Mouse (Mus musculus) liver, embryonic 16.5 days (tissue): ENCODE measurements around the gene Atxn2. TPM values are rescaled to one million over a fixed set of nuclear protein-coding genes. Genes with fewer than 3 reads are reported as not detected.

ENCODE experiments used
- ATAC-seq: fragments of 200-750 bp; cut with Nextera tagmentation; 2 replicates; pipeline ENCODE4 v1.8.0; 2017; ENCODE audit warnings: low read depth, mild to moderate bottlenecking, moderate number of reproducible peaks, moderate library complexity
- H3K27ac ChIP-seq: fragments of 300-500 bp; sonication (generic); 2 replicates; pipeline ENCODE4 v1.5.1; 2014; ENCODE audit warnings: mild to moderate bottlenecking, low read length
- H3K27me3 ChIP-seq: fragments of 300-500 bp; sonication (generic); 2 replicates; pipeline ENCODE4 v1.6.1; 2014; ENCODE audit warnings: low read depth, low read length, mixed read lengths; ENCODE audit not compliant: control insufficient read depth, insufficient read depth
- H3K36me3 ChIP-seq: fragments of 300-500 bp; sonication (generic); 2 replicates; pipeline ENCODE4 v1.6.1; 2014; ENCODE audit warnings: mild to moderate bottlenecking; ENCODE audit not compliant: control insufficient read depth, insufficient read depth
- H3K4me1 ChIP-seq: fragments of 300-500 bp; sonication (generic); 2 replicates; pipeline ENCODE4 v1.6.1; 2014; ENCODE audit warnings: low read depth, low read length, mixed read lengths; ENCODE audit not compliant: control insufficient read depth
- H3K4me2 ChIP-seq: fragments of 300-500 bp; sonication (generic); 2 replicates; pipeline ENCODE4 v1.6.1; 2014; ENCODE audit warnings: low read depth, low read length, mixed read lengths
- H3K4me3 ChIP-seq: fragments of 300-500 bp; sonication (generic); 2 replicates; pipeline ENCODE4 v1.5.1; 2014; ENCODE audit warnings: low read depth, mild to moderate bottlenecking, low read length
- H3K9ac ChIP-seq: fragments of 300-500 bp; sonication (generic); 2 replicates; pipeline ENCODE4 v1.6.1; 2014; ENCODE audit warnings: low read depth, low read length
- H3K9me3 ChIP-seq: fragments of 300-500 bp; sonication (generic); replicated peaks from 2 replicates; pipeline ENCODE4 v1.6.1; 2016; ENCODE audit warnings: low read length; ENCODE audit not compliant: control insufficient read depth
- WGBS: fragments of 180-500 bp; shearing (Covaris S2); extraction: QIAGEN DNeasy Blood & Tissue Kit; methylation state at CpG from one replicate; pipeline ENCODE4 v1.1.7; 2014; ENCODE audit not compliant: insufficient replicate concordance; 5-methylcytosine and 5-hydroxymethylcytosine counted together
- microRNA-seq: library from miRNA; unstranded; fragments of <30 nt; microRNA quantifications from one replicate; pipeline ENCODE4, GENCODE M21; 2016
- polyA plus RNA-seq: library from polyadenylated mRNA; unstranded; fragments of >200 nt; fragmentation: Nextera tagmentation; extraction: Ambion mirVana; gene quantifications from 2 replicates; pipeline ENCODE4 v1.2.1, GENCODE M21; 2015

Atxn2 gene
- polyA plus RNA-seq, 1 experiment from 2014 or later, result 14.6 TPM

DNA sequence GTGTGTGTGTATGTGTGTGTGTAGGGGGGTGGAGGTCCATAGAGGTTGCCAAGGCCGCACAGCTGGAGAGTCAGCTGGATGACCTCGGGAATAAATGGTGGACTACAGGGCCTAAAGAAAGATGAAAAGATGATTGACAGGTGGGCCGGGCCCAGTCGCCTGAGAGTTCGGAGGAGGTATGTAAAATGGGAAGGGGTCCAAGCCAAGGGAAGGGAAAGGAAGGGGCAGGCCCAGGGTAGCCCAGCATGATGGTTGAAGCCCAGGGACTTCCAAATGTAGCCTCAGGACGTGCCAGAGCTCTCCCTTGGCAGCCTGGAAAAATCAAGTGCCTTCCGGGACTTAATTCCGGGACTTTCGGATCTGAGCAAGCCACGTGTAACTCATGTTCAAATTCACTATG, 143.6 kb downstream of the Atxn2 start:
- Histone ChIP-seq H3K4me3 (no peak overlapping the region), H3K36me3 (no peaks in the 10 kb centered on the region; the same call in 1 of the 2 replicates), H3K27me3 (no peaks in the 10 kb centered on the region), H3K9ac (no peak overlapping the region), H3K4me2 (no peak overlapping the region), H3K9me3 (no peaks in the 10 kb centered on the region), H3K4me1 (peaks cover 11% of the 10 kb centered on the region), H3K27ac (no peak overlapping the region)
- WGBS, result 76% methylated on average over 10 of the region's 10 CpGs
- ATAC-seq, result no peak

DNA sequence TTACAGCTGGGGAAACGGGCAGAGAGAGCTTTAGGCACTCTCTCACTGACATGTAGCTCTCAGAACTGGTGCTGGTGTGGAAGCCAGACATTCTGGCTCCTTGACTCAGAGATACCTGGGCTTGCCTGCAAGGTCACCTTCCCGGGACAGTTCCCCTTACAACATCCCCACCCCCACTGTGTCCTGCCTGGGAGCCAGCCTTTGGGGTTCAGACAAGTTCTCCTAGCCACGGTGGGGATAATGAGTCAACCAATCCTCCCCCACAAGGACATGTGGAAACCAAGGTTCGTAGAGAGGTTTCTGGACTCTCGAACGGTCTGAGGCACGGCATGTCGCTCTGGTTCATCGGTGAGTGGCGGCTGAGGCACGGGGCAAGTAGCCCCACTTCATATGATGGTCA, 145.6 kb downstream of the Atxn2 start:
- peaks cover 5% of the 10 kb centered on the region for H3K36me3 ChIP-seq
- H3K4me1 ChIP-seq, result peaks cover 3% of the 10 kb centered on the region; the same call in 1 of the 2 replicates
- H3K4me3 ChIP-seq, result no peak overlapping the region
- H3K27ac ChIP-seq, result no peak overlapping the region
- no peak for ATAC-seq
- WGBS, result 71% methylated on average over 11 of the region's 11 CpGs
- no peaks in the 10 kb centered on the region for H3K9me3 ChIP-seq
- no peak overlapping the region for H3K4me2 ChIP-seq
- H3K27me3 ChIP-seq, result no peaks in the 10 kb centered on the region
- no peak overlapping the region for H3K9ac ChIP-seq

DNA sequence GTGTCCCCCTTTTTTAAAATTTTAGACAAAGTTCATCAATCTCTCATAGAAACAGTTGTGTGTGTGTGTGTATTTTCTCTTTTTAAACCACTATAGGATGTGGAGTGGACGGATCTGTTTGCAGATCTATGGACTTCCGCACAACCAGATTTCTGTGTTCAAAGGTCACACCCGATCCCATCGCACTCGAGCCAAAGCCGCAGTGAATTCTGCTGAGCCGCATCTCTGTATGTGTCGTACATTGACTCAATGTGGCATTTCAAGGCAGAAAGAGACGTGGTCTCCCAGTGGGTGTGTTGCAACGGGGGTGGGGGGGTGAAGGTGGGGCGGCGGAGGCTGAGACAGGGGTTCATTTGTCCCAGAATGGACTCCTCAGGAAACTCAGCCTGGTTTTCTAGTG, 147.3 kb downstream of the Atxn2 start:
- H3K4me1 ChIP-seq, result peaks cover 3% of the 10 kb centered on the region; the same call in 1 of the 2 replicates
- peaks cover 5% of the 10 kb centered on the region for H3K36me3 ChIP-seq
- no peaks in the 10 kb centered on the region for H3K27me3 ChIP-seq
- no peak for ATAC-seq
- H3K9me3 ChIP-seq, result no peaks in the 10 kb centered on the region
- H3K4me2 ChIP-seq, result no peak overlapping the region
- 59% methylated on average over 12 of the region's 12 CpGs for WGBS
- no peak overlapping the region for H3K9ac ChIP-seq
- no peak overlapping the region for H3K27ac ChIP-seq
- H3K4me3 ChIP-seq, result no peak overlapping the region

DNA sequence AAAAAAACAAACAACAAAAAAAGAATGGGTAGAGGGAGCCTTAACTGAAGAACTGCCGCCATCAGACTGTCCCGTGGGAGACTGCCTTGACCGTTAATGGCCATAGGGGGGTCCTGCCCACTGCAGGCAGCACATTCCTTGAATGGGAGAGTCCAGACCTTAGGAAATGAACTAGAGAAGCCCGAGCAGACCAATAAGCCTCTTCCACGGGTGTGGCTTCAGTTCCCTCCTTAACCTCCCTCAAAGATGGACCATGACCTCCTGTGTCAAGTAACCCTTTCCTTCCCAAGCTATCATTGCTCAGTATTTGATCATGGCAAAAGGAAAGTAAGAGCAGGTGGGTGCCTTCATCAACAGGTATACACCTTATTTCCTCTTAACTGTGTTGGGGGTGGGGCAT, 150.8 kb downstream of the Atxn2 start:
- Histone ChIP-seq H3K4me3 (no peak overlapping the region), H3K27me3 (no peaks in the 10 kb centered on the region), H3K4me2 (no peak overlapping the region), H3K27ac (no peak overlapping the region), H3K36me3 (peaks cover 5% of the 10 kb centered on the region), H3K9me3 (no peaks in the 10 kb centered on the region), H3K4me1 (no peaks in the 10 kb centered on the region; the same call in 1 of the 2 replicates), H3K9ac (no peak overlapping the region)
- WGBS, result 38% methylated on average over 5 of the region's 5 CpGs
- no peak for ATAC-seq

DNA sequence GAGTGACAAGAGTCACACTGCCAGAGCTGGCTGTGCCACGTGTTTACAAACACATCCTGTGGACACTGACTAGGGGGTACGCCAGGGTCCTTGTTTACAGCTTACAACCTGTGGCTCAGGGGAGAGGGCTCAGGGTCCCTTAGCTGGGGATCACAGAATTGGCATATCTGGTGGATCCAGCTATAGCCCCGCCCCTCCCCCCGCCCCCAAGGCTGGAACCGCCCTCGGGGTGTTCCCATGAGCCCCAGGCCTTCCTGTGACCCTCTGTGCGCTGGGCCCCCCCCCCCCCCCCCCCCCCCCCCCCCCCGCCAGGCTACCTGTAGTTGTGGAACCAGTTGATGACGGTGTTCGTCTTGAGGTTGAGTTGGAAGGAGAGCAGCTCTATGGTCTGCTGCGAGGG, 153.2 kb downstream of the Atxn2 start:
- WGBS, result 11% methylated on average over 8 of the region's 11 CpGs
- H3K4me1 ChIP-seq, result no peaks in the 10 kb centered on the region
- ATAC-seq, result no peak
- no peaks in the 10 kb centered on the region for H3K27me3 ChIP-seq
- H3K27ac ChIP-seq, result no peak overlapping the region
- peaks cover 5% of the 10 kb centered on the region for H3K36me3 ChIP-seq
- H3K9me3 ChIP-seq, result no peaks in the 10 kb centered on the region
- no peak overlapping the region for H3K4me3 ChIP-seq
- H3K4me2 ChIP-seq, result no peak overlapping the region
- no peak overlapping the region for H3K9ac ChIP-seq

Small RNAs within 50 kb of the gene (microRNA-seq; reads per million reads assigned to microRNA genes)
- 1.2 reads per million for gene Mir7031

Other genes with a start within 250 kb of the Atxn2 start
- gene Adam1b, start 207.9 kb upstream of the Atxn2 start, polyA plus RNA-seq, result not detected in 2 replicates
- gene Adam1a, start 165.9 kb upstream of the Atxn2 start, polyA plus RNA-seq, result 0.29 and 0.30 TPM in 2 replicates
- not detected in 2 replicates for gene Gm42878, start 165.9 kb upstream of the Atxn2 start, polyA plus RNA-seq
- 19.2 and 21.3 TPM in 2 replicates for gene Mapkapk5, start 165.4 kb upstream of the Atxn2 start, polyA plus RNA-seq
- gene Aldh2, start 117.5 kb upstream of the Atxn2 start, polyA plus RNA-seq, result 216 and 250 TPM in 2 replicates
- 1.8 and 2.1 TPM in 2 replicates for gene Acad12, start 92.4 kb upstream of the Atxn2 start, polyA plus RNA-seq
- 3.9 and 5.5 TPM in 2 replicates for gene Acad10, start 50.8 kb upstream of the Atxn2 start, polyA plus RNA-seq
- gene Brap, start 50.8 kb upstream of the Atxn2 start, polyA plus RNA-seq, result 22.6 and 22.7 TPM in 2 replicates
- 5.1 and 6.1 TPM in 2 replicates for gene Sh2b3, start 126.3 kb downstream of the Atxn2 start, polyA plus RNA-seq
- 3.9 and 4.0 TPM in 2 replicates for gene Pheta1, start 137.6 kb downstream of the Atxn2 start, polyA plus RNA-seq